Mouse (Mus musculus): Measurements from ENCODE around the gene Pqlc2.

DNA sequence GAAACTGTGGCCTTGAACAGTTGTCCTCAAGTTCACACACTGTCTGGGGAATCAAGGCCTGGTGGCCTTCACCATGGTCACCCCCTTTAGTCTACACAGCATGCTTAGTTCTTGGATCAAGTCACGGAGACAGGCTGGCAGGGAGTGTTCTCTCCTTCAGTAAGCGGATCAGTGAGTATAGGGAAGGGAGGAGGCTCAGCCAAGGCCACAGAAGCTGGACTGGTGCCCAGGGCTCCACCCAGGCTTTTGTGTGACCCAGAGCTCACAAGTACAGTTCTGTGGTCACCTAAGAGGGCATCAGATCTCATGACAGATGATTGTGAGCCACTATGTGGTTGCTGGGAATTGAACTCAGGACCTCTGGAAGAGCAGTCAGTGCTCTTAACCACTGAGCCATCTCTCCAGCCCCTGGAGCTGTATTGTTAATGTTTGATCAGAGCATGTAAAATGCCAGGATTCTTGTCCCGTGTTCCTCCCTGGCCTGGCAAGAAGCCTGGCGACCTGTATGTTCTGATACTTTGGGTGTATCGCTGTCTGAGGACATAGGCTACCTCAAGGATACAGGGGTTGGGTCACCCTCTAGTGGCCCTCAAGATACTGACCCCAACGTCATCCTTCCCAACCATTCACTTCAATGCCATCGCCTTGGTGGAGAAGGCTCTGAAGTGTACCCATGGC lies 31.2 kb upstream of the Pqlc2 start:
- no peak for TF ChIP-seq CTCF (IDR thresholded peaks at IDR 0.05; ENCODE audit: control insufficient read depth, insufficient read depth, low read length)
- TF ChIP-seq POLR2A (IDR thresholded peaks at IDR 0.05; ENCODE audit: borderline replicate concordance, control insufficient read depth, low read depth, low read length): no peak
